Mouse (Mus musculus) kidney, adult 10 weeks (tissue): Measurements from ENCODE around the gene Fcamr. TPM values are rescaled to one million over a fixed set of nuclear protein-coding genes. Genes with fewer than 3 reads are reported as not detected.

Source experiments
- polyA plus RNA-seq: library from polyadenylated mRNA; stranded (reverse); fragments of 350-450 nt; fragmentation: Illumina TruSeq; extraction: RNeasy Lipid Tissue Mini Kit (QIAGEN cat#74804); gene quantifications from one replicate; pipeline ENCODE4 v1.2.3, GENCODE M21; 2014; ENCODE audit warnings: low read depth, low replicate concordance

Gene Fcamr
- polyA plus RNA-seq, result 0.77 TPM

DNA sequence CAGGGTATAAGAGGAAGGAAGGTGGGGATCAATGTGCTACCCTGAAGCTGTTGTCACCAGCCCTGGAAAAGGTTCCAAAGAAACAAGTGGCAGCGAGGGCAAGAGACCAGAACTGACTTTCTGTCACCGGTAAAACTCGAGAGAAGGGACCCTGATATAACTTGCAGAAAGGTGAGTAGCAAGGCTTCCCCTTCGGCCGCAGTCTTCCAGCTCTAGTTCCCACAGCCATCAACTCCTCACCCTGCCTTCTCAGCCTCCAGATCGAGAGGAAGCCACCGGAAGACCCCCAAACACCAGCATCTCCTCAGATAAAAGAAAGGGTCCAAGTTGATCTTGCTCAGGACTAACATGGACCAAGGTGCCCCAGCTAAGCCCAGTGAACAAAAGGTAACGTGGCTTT lies at the start of gene Fcamr:
Gene Fcamr, plus strand, starts transcription at position 301 of the 400 bp plus-strand sequence.

DNA sequence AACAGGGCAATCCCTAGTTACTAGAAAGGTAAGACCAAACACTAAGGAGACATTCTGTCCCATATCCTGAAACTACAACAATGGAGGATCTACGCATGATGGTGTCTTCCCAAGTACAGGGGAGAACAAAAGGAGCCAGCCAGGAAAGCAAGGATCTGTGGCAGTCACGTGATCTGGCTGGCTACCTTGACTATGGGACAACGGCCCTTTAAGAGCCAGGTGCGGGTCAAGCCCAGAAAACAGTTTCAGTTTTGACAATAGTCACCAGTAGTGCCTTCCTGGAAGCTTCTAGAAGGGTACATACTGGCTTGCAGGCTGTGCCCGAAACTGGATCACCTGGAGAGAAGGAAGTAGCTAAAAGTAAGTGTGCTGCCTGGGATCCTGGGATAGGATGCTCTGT lies 25.7 kb downstream of the Fcamr start, which contains the start of gene Pigr:
Gene Pigr, plus strand, starts transcription at position 237 of the 400 bp plus-strand sequence.

Other genes with a start within 250 kb of the Fcamr start
- not detected for gene Zp3r, start 171.3 kb upstream of the Fcamr start, polyA plus RNA-seq
- not detected for gene C4bp, start 139.3 kb upstream of the Fcamr start, polyA plus RNA-seq
- gene Gm29427, start 85.1 kb upstream of the Fcamr start, polyA plus RNA-seq, result not detected
- gene Yod1, start 83.6 kb upstream of the Fcamr start, polyA plus RNA-seq, result 11.8 TPM
- 19.6 TPM for gene Pfkfb2, start 71.6 kb upstream of the Fcamr start, polyA plus RNA-seq
- gene AA986860, start 68.9 kb upstream of the Fcamr start, polyA plus RNA-seq, result 5.7 TPM
- 28.2 TPM for gene Pigr, start 25.8 kb downstream of the Fcamr start, polyA plus RNA-seq
- 2.7 TPM for gene Fcmr, start 64.8 kb downstream of the Fcamr start, polyA plus RNA-seq
- gene Il24, start 86.6 kb downstream of the Fcamr start, polyA plus RNA-seq, result not detected
- gene Il20, start 110.5 kb downstream of the Fcamr start, polyA plus RNA-seq, result not detected
- not detected for gene Il19, start 139.2 kb downstream of the Fcamr start, polyA plus RNA-seq
- gene Il10, start 218.9 kb downstream of the Fcamr start, polyA plus RNA-seq, result not detected